Comparison of ENCODE assay signal across 10 mouse cellular contexts in the genomic region with DNA sequence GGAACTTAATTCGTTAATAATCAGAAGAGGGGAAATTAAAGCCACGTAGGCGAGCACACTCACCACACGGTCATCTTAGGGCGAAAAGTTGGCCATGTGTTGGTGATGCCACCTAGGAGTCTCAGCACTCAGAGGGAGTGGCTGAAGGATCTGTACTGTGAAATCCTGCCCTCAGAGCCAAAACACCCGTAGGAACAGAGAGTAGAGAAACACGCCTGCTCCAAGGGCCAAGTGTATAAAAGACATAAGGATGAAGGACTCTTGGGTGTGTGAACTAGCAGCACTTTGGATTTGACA. TPM values are rescaled to one million over a fixed set of nuclear protein-coding genes. Genes with fewer than 3 reads are reported as not detected.
DNase-seq lines count a peak whose midpoint lies in the region; ATAC-seq and TF ChIP-seq lines count a peak whose summit lies in the region.
"Had no signal": no experiment of that assay in that cellular context is flagged by ENCODE, and none has a peak within 500 bp of the region (broad histone marks: within the 10 kb centered on the region; RNA-seq: fewer than 3 reads in every experiment).

No protein-coding gene starts in this region.

- no peak for DNase-seq in left cerebral cortex, adult 2 months (ENCODE audit: extremely low spot score in 1 of 2, low spot score in 2 of 2)
- no peak for DNase-seq in left cerebral cortex, adult 11 months (ENCODE audit: low spot score)
- DNase-seq in left cerebral cortex, postnatal 25 days (ENCODE audit: low spot score in 2 of 2) = no peak
- no peak for DNase-seq in thymus, postnatal 0 days (ENCODE audit: low spot score)

- peaks cover 16% of the 10 kb centered on the region for H3K4me1 ChIP-seq in forebrain, embryonic 12.5 days
- H3K4me1 ChIP-seq in limb, embryonic 12.5 days (replicated peaks) = peaks cover 18% of the 10 kb centered on the region; the same call in 1 of the 2 replicates
- H3K4me1 ChIP-seq in stomach, embryonic 14.5 days (ENCODE audit: control insufficient read depth, insufficient read depth, low read length) = no peaks in the 10 kb centered on the region; the same call in 1 of the 2 replicates

- peak overlapping the region; percentile 93 for H3K4me2 ChIP-seq in forebrain, embryonic 12.5 days
- peak overlapping the region; percentile 99 for H3K4me2 ChIP-seq in limb, embryonic 12.5 days
- H3K4me2 ChIP-seq in stomach, embryonic 14.5 days (replicated peaks; ENCODE audit: low read depth, low read length) = peak overlapping the region; percentile 68

- intact Hi-C loops in left cerebral cortex, adult 2 months (cut with DNase I) = no loop called here
- intact Hi-C loops in left cerebral cortex, postnatal 25 days (cut with DNase I) = no loop called here

- H3K9ac ChIP-seq in forebrain, embryonic 12.5 days = peak overlapping the region; percentile 59
- H3K9ac ChIP-seq in limb, embryonic 12.5 days (replicated peaks) = no peak overlapping the region
- H3K9ac ChIP-seq in stomach, embryonic 14.5 days (replicated peaks; ENCODE audit: low read depth, low read length) = no peak overlapping the region

- peak overlapping the region; percentile 45; the same call in 1 of the 2 replicates for H3K4me3 ChIP-seq in left cerebral cortex, adult 2 months
- peak overlapping the region; percentile 53 for H3K4me3 ChIP-seq in forebrain, embryonic 12.5 days (replicated peaks)
- H3K4me3 ChIP-seq in limb, embryonic 12.5 days (replicated peaks) = peak overlapping the region; percentile 58
- H3K4me3 ChIP-seq in stomach, embryonic 14.5 days (ENCODE audit: low read depth, low read length) = peak overlapping the region; percentile 29
- H3K4me3 ChIP-seq: megakaryocyte, embryonic 14.5 days had no signal

- TF ChIP-seq CTCF in left cerebral cortex, adult 2 months (IDR thresholded peaks at IDR 0.05) = no peak

- H3K9me3 ChIP-seq in forebrain, embryonic 12.5 days = no peaks in the 10 kb centered on the region
- H3K9me3 ChIP-seq in limb, embryonic 12.5 days = no peaks in the 10 kb centered on the region
- H3K9me3 ChIP-seq in stomach, embryonic 14.5 days (ENCODE audit: control insufficient read depth, low read depth, low read length) = no peaks in the 10 kb centered on the region

- WGBS in forebrain, embryonic 12.5 days = 14% methylated on average over 7 of the region's 7 CpGs
- WGBS in limb, embryonic 12.5 days = 17% methylated on average over 7 of the region's 7 CpGs
- WGBS in stomach, embryonic 14.5 days = 28% methylated on average over 7 of the region's 7 CpGs

- peaks cover 53% of the 10 kb centered on the region for H3K27me3 ChIP-seq in forebrain, embryonic 12.5 days
- peaks cover 35% of the 10 kb centered on the region for H3K27me3 ChIP-seq in limb, embryonic 12.5 days
- peaks cover 8% of the 10 kb centered on the region for H3K27me3 ChIP-seq in stomach, embryonic 14.5 days (ENCODE audit: control insufficient read depth, insufficient read depth, low read length)

- H3K27ac ChIP-seq in left cerebral cortex, adult 2 months = no peak overlapping the region
- no peak overlapping the region for H3K27ac ChIP-seq in forebrain, embryonic 12.5 days
- no peak overlapping the region for H3K27ac ChIP-seq in limb, embryonic 12.5 days
- H3K27ac ChIP-seq in stomach, embryonic 14.5 days (ENCODE audit: low read length) = no peak overlapping the region

- ATAC-seq in forebrain, embryonic 12.5 days (ENCODE audit: low FRiP score) = no peak
- ATAC-seq in limb, embryonic 12.5 days (ENCODE audit: insufficient number of reproducible peaks, insufficient read depth, low FRiP score, low TSS enrichment, low read depth) = no peak
- no peak for ATAC-seq in stomach, embryonic 14.5 days (ENCODE audit: insufficient number of reproducible peaks, insufficient read depth, low FRiP score, low read depth)
- ATAC-seq: Patski had no signal

- H3K36me3 ChIP-seq in forebrain, embryonic 12.5 days (replicated peaks) = no peaks in the 10 kb centered on the region
- H3K36me3 ChIP-seq in limb, embryonic 12.5 days = no peaks in the 10 kb centered on the region
- H3K36me3 ChIP-seq in stomach, embryonic 14.5 days (ENCODE audit: control insufficient read depth, insufficient read depth, low read length) = no peaks in the 10 kb centered on the region

RNA-seq across cellular contexts. Expression of a gene that starts 0.4 kb away (rescaled TPM):
- total RNA-seq in left cerebral cortex, adult 2 months (2021) = under 1 TPM; 0.61 to 0.68 TPM
- 0.31 TPM in 2 replicates for polyA plus RNA-seq in forebrain, embryonic 12.5 days (2016; fragmentation: Nextera tagmentation; extraction: Ambion mirVana)
- 0.15 TPM in 1 of 2 replicates, not detected in the other for polyA plus RNA-seq in limb, embryonic 12.5 days (2016; fragmentation: Nextera tagmentation; extraction: Ambion mirVana)
- 0.20 TPM in 1 of 2 replicates, not detected in the other for polyA plus RNA-seq in stomach, embryonic 14.5 days (2014; fragmentation: Nextera tagmentation; extraction: Ambion mirVana)
- under 1 TPM; 0.64 to 0.99 TPM for total RNA-seq in left cerebral cortex, postnatal 25 days (2021)
- 0.18 and 0.20 TPM in 2 replicates for polyA plus RNA-seq in thymus, postnatal 0 days (2015; fragmentation: Nextera tagmentation; extraction: Ambion mirVana)
- total RNA-seq: hematopoietic stem cell, adult 5-6 weeks had no signal
- polyA plus RNA-seq: Patski had no signal

RNA-seq across cellular contexts. Expression of a gene that starts 40.1 kb away (rescaled TPM):
- under 1 TPM in 1 of 2 experiments, not detected in 1; 0.18 TPM for total RNA-seq in left cerebral cortex, adult 2 months (2021)
- polyA plus RNA-seq in forebrain, embryonic 12.5 days (2016; fragmentation: Nextera tagmentation; extraction: Ambion mirVana) = 0.17 and 0.18 TPM in 2 replicates
- polyA plus RNA-seq in limb, embryonic 12.5 days (2016; fragmentation: Nextera tagmentation; extraction: Ambion mirVana) = 0.33 and 0.34 TPM in 2 replicates
- polyA plus RNA-seq in stomach, embryonic 14.5 days (2014; fragmentation: Nextera tagmentation; extraction: Ambion mirVana) = 0.27 TPM in 1 of 2 replicates, not detected in the other
- total RNA-seq in left cerebral cortex, postnatal 25 days (2021) = not detected
- polyA plus RNA-seq in thymus, postnatal 0 days (2015; fragmentation: Nextera tagmentation; extraction: Ambion mirVana) = 0.72 and 0.75 TPM in 2 replicates
- total RNA-seq: hematopoietic stem cell, adult 5-6 weeks had no signal
- polyA plus RNA-seq: Patski had no signal
